Mouse (Mus musculus) heart, embryonic 11.5 days (tissue): ENCODE results near the gene Nostrin. TPM values are rescaled to one million over a fixed set of nuclear protein-coding genes. Genes with fewer than 3 reads are reported as not detected.

Source experiments
- ATAC-seq: fragments of 200-750 bp; cut with Nextera tagmentation; replicated peaks from 2 replicates; pipeline ENCODE4 v1.8.0; 2017; ENCODE audit warnings: moderate library complexity; ENCODE audit not compliant: insufficient number of reproducible peaks, low FRiP score, low TSS enrichment
- H3K27ac ChIP-seq: fragments of 300-500 bp; sonication (generic); 2 replicates; pipeline ENCODE4 v1.5.1; 2014; ENCODE audit warnings: mild to moderate bottlenecking, low read depth, low read length
- H3K27me3 ChIP-seq: fragments of 300-500 bp; sonication (generic); 2 replicates; pipeline ENCODE4 v1.6.1; 2014; ENCODE audit warnings: mild to moderate bottlenecking, low read length, mixed read lengths; ENCODE audit not compliant: control insufficient read depth, insufficient read depth
- H3K36me3 ChIP-seq: fragments of 300-500 bp; sonication (generic); 2 replicates; pipeline ENCODE4 v1.6.1; 2014; ENCODE audit warnings: mild to moderate bottlenecking, low read length, moderate library complexity, mixed read lengths; ENCODE audit not compliant: control insufficient read depth, insufficient read depth
- H3K4me1 ChIP-seq: fragments of 300-500 bp; sonication (generic); 2 replicates; pipeline ENCODE4 v1.6.1; 2014; ENCODE audit warnings: low read length; ENCODE audit not compliant: control insufficient read depth, insufficient read depth
- H3K4me2 ChIP-seq: fragments of 300-500 bp; sonication (generic); 2 replicates; pipeline ENCODE4 v1.6.1; 2014; ENCODE audit warnings: mild to moderate bottlenecking, moderate library complexity
- H3K4me3 ChIP-seq: fragments of 300-500 bp; sonication (generic); 2 replicates; pipeline ENCODE4 v1.5.1; 2014; ENCODE audit warnings: low read depth, low read length
- H3K9ac ChIP-seq: fragments of 300-500 bp; sonication (generic); 2 replicates; pipeline ENCODE4 v1.6.1; 2014; ENCODE audit warnings: mild to moderate bottlenecking, low read depth, low read length, moderate library complexity
- H3K9me3 ChIP-seq: fragments of 300-500 bp; sonication (generic); replicated peaks from 2 replicates; pipeline ENCODE4 v1.6.1; 2016; ENCODE audit warnings: low read length; ENCODE audit not compliant: control insufficient read depth
- WGBS: fragments of 180-500 bp; shearing (Covaris S2); extraction: QIAGEN DNeasy Blood & Tissue Kit; methylation state at CpG from one replicate; pipeline ENCODE4 v1.1.7; 2014; ENCODE audit not compliant: insufficient replicate concordance; 5-methylcytosine and 5-hydroxymethylcytosine counted together
- polyA plus RNA-seq: library from polyadenylated mRNA; unstranded; fragments of >200 nt; fragmentation: Nextera tagmentation; extraction: Ambion mirVana; gene quantifications from 2 replicates; pipeline ENCODE4 v1.2.1, GENCODE M21; 2014

Gene Nostrin
- polyA plus RNA-seq, 1 experiment from 2014 or later = 3.5 TPM

DNA sequence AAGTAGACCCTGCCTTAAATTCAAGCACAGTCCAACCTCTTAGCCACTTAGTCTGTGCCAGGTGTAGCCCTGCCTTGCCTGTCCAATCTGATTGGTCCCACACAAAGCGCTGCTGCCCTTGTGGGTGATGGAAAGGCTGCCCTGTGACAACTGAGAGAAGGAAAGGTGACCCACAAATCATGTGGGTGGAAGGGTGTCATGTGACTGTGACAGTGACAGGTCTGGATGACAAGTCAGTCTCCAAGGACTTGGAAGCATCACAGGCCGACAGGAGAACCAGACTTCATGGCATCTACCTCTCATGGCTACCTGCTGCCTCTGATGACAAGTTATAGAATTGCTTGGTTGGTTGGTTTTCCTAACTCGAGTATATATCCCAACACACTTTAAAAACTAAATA lies 32.1 kb upstream of the Nostrin start:
- WGBS = 70% methylated on average over 3 of the region's 3 CpGs
- Histone ChIP-seq H3K4me3 (no peak overlapping the region), H3K27ac (no peak overlapping the region), H3K9ac (no peak overlapping the region), H3K36me3 (no peaks in the 10 kb centered on the region), H3K4me2 (no peak overlapping the region), H3K4me1 (no peaks in the 10 kb centered on the region), H3K27me3 (no peaks in the 10 kb centered on the region), H3K9me3 (no peaks in the 10 kb centered on the region)
- ATAC-seq = no peak

- Histone ChIP-seq H3K36me3 (no peaks in the 10 kb centered on the region), H3K9ac (no peak overlapping the region), H3K4me2 (no peak overlapping the region), H3K4me3 (no peak overlapping the region), H3K9me3 (no peaks in the 10 kb centered on the region), H3K4me1 (no peaks in the 10 kb centered on the region), H3K27me3 (no peaks in the 10 kb centered on the region), H3K27ac (no peak overlapping the region)
- 61% methylated on average over 10 of the region's 10 CpGs for WGBS
- no peak for ATAC-seq
Measured at GRCm38 (mm10) chr2:69104511-69105145, 31.0 kb upstream of the Nostrin start.

GRCm38 (mm10) chr2:69109246-69109645 lies 26.4 kb upstream of the Nostrin start:
- no peaks in the 10 kb centered on the region for H3K4me1 ChIP-seq
- no peak overlapping the region for H3K9ac ChIP-seq
- no peaks in the 10 kb centered on the region for H3K36me3 ChIP-seq
- no peaks in the 10 kb centered on the region for H3K27me3 ChIP-seq
- no peak for ATAC-seq
- H3K4me3 ChIP-seq = no peak overlapping the region
- no peak overlapping the region for H3K4me2 ChIP-seq
- H3K27ac ChIP-seq = no peak overlapping the region
- WGBS = 72% methylated on average over 5 of the region's 5 CpGs
- no peaks in the 10 kb centered on the region for H3K9me3 ChIP-seq

DNA sequence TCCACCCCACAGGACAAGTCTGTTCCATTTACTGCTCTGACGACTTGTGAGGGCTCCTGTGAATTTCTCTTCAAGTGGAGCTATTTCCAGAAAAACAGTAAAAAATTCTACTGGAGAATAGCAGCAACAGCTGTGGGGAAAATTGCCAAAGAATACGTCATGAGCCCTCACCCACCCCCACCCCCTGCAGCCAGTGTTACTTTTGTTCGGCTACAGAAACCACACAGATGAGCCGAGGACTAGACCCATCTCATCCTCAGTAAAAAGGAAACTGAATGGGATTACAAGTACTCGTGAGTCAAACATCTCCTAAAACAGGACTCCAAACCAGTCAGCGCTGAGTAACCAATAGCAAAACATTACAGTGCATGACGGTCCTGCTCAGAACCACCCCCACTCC lies 25.9 kb upstream of the Nostrin start:
- ATAC-seq = no peak
- 71% methylated on average over 7 of the region's 7 CpGs for WGBS

DNA sequence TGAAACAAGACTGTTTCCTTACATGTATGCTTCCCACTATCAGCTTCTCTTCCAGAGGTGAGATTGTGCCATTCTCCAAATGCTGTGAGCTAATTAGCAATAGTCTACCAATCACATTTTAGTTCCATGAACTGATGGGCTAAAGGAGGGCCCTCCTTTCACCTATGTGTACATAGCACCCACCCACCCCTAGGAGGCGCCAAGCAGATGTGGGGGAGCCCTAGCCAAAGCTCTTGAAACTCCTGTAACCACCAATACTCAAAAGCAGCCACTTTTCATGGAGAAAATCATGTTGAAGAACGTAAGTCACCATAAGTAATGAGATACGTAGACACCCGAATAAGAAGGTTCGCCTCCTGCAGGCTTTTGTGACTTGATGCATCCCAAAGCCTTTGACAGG lies 23.0 kb upstream of the Nostrin start:
- H3K4me3 ChIP-seq = no peak overlapping the region
- H3K27me3 ChIP-seq = no peaks in the 10 kb centered on the region
- H3K4me2 ChIP-seq = no peak overlapping the region
- WGBS = 85% methylated on average over 5 of the region's 5 CpGs
- ATAC-seq = no peak
- H3K9ac ChIP-seq = no peak overlapping the region
- no peaks in the 10 kb centered on the region for H3K36me3 ChIP-seq
- no peaks in the 10 kb centered on the region for H3K4me1 ChIP-seq
- no peak overlapping the region for H3K27ac ChIP-seq
- H3K9me3 ChIP-seq = peaks cover 6% of the 10 kb centered on the region; the same call in 1 of the 2 replicates

More for the DNA sequence above, 25.9 kb upstream of the Nostrin start:
- Histone ChIP-seq H3K4me3 (no peak overlapping the region), H3K9ac (no peak overlapping the region), H3K4me2 (no peak overlapping the region), H3K4me1 (no peaks in the 10 kb centered on the region), H3K27me3 (no peaks in the 10 kb centered on the region), H3K36me3 (no peaks in the 10 kb centered on the region), H3K27ac (no peak overlapping the region), H3K9me3 (no peaks in the 10 kb centered on the region)

DNA sequence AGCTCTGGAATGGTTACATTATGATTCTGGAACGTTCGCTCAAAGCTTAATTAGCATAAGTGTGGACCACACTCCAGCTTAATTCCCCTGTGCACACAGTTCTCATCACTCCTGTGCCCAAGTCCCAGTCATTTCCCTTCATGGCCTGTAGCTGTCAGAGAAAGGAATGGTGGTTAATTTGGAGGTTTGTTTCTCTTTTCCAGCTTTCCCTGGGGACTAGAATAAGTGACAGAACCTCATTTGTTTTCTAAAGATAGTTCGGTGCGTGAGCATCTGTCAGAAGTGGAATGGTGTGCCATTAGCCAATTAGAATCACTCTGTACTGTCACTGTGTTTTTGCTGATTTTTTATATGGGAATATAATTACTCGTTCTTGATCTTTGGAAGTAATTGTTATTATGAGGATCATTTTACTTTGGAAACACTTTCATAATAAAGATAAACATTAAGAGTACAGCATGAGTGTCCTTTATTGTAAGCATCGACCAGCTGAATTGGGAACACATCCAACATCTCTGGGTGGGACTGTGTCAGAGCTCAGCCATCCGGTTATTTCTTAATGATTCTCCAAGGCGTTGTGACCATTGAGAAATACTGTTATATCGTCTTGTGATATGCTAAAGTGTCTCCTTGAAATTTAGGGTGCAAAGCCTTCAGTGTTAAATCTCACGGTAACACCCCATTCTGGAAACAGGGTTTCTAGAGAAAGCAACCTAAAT lies 21.6 kb upstream of the Nostrin start:
- 84% methylated on average over 10 of the region's 10 CpGs for WGBS
- H3K9ac ChIP-seq = no peak overlapping the region
- no peak for ATAC-seq

DNA sequence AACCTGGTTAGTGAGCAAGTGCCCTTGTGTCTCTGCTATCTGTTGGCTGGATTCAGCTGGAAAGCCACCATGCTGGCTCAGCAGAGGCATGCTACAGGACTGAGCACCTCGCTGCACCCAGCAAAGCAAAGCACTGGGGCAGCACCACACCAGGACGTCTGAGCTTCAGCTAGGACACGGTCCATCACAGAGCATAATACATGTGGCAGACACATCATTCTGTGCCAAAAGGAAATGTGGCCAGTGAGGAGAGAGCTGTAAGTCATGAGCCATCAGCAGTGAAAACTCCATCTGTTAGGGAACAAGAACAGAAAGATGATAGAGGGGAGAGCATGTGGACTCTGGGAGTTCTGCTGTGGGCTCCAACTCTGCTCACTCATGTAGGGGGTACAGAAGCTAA lies 19.7 kb upstream of the Nostrin start:
- no peaks in the 10 kb centered on the region for H3K36me3 ChIP-seq
- WGBS = 91% methylated on average over 3 of the region's 3 CpGs
- no peak overlapping the region for H3K4me3 ChIP-seq
- H3K9ac ChIP-seq = no peak overlapping the region
- H3K4me2 ChIP-seq = no peak overlapping the region
- no peak overlapping the region for H3K27ac ChIP-seq
- no peaks in the 10 kb centered on the region for H3K27me3 ChIP-seq
- peaks cover 6% of the 10 kb centered on the region; the same call in 1 of the 2 replicates for H3K9me3 ChIP-seq
- no peaks in the 10 kb centered on the region for H3K4me1 ChIP-seq
- no peak for ATAC-seq

More for the DNA sequence above, 21.6 kb upstream of the Nostrin start:
- Histone ChIP-seq H3K9me3 (peaks cover 6% of the 10 kb centered on the region; the same call in 1 of the 2 replicates), H3K27me3 (no peaks in the 10 kb centered on the region), H3K4me3 (no peak overlapping the region), H3K4me1 (no peaks in the 10 kb centered on the region), H3K36me3 (no peaks in the 10 kb centered on the region), H3K4me2 (no peak overlapping the region), H3K27ac (no peak overlapping the region)

DNA sequence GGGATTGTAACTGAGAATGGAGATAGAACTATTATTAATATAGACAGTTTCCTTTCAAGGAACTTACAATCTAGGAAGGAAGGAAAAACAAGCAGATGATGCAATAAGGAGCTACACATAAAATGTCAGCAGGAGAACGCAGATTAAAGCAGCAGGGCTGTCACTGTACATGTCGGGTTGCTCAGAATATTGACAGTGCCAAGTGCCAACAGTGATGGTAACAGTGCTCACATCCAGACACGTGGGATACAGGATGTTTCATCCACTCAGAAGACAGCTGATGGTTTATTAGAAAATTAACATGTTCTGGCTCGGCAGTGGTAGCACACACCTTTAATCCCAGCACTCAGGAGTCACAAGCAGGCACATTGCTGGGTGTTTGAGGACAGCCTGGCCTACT lies 18.8 kb upstream of the Nostrin start:
- no peak for ATAC-seq
- Histone ChIP-seq H3K36me3 (no peaks in the 10 kb centered on the region), H3K4me3 (no peak overlapping the region), H3K4me2 (no peak overlapping the region), H3K9me3 (peaks cover 6% of the 10 kb centered on the region; the same call in 1 of the 2 replicates), H3K27ac (no peak overlapping the region), H3K27me3 (no peaks in the 10 kb centered on the region), H3K9ac (no peak overlapping the region), H3K4me1 (no peaks in the 10 kb centered on the region)
- WGBS = 68% methylated on average over 4 of the region's 4 CpGs

DNA sequence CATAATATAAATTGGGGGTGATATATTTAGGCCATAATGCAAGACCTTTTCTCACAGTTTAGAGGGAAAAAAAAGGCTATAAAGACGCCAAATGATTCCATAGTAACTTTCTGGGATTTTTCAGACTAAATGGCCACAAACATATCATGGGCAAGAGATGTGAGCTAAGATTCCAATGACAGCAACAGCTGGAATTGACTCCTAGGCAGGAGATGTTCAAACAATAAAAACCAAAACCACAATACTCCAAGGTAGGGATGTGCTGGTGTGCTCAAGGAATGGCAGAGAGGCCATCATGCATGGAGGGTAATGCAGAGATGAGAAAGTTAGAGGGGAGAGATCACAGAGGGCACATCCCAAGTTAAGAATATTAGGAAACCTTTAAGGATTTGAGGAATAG lies 16.6 kb upstream of the Nostrin start:
- no peaks in the 10 kb centered on the region for H3K27me3 ChIP-seq
- no peak for ATAC-seq
- peaks cover 8% of the 10 kb centered on the region for H3K4me1 ChIP-seq
- H3K36me3 ChIP-seq = no peaks in the 10 kb centered on the region
- H3K9me3 ChIP-seq = peaks cover 6% of the 10 kb centered on the region; the same call in 1 of the 2 replicates
- no peak overlapping the region for H3K4me3 ChIP-seq
- H3K9ac ChIP-seq = no peak overlapping the region
- H3K27ac ChIP-seq = no peak overlapping the region
- H3K4me2 ChIP-seq = no peak overlapping the region
- 74% methylated on average over 1 of the region's 1 CpGs for WGBS
